7 mouse cellular contexts compared by ENCODE assay signal in the genomic region with DNA sequence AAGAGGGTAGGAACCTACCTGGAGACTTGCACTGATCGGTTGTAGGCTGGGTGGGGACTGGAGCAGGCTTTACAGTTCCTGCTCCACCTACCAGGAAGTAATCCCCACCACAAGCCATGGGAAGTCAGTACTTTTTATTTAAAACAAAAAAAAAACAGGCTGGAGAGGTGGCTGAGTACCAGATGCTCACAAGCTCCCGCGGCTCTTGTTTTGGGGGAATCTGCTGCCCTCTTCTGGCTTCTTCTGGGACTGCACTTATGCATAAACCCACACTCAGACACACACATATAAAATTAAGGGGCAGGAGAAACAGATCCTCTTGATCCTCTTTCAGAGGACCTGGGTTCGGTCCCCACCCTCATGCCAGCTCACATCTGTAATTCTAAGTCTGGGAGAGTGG. TPM values are rescaled to one million over a fixed set of nuclear protein-coding genes. Genes with fewer than 3 reads are reported as not detected.
A peak's percentile ranks its signal among the peaks of the same experiment; 100 is the strongest.
DNase-seq lines count a peak whose midpoint lies in the region; ATAC-seq and TF ChIP-seq lines count a peak whose summit lies in the region.

No protein-coding gene starts in this region.

- dilution Hi-C loops in CH12.LX (cut with MboI; ENCODE audit: extremely low pct_ligation_motif_present, extremely low pct_unique_long_range_greater_than_20kb, low sequenced_read_pairs) = no loop called here

- H3K4me3 ChIP-seq in kidney, adult 2 months (ENCODE audit: insufficient read depth, low read depth, low read length) = no peak overlapping the region
- H3K4me3 ChIP-seq in kidney, embryonic 16.5 days (ENCODE audit: low read length) = no peak overlapping the region
- no peak overlapping the region for H3K4me3 ChIP-seq in CH12.LX (replicated peaks in 1 of 3; ENCODE audit: low read depth in 2 of 3, low read length in 2 of 3, poor library complexity in 1 of 3)
- H3K4me3 ChIP-seq in testis, adult 2 months (ENCODE audit: control insufficient read depth, low read depth, low read length) = no peak overlapping the region
- no peak overlapping the region for H3K4me3 ChIP-seq in forebrain, embryonic 12.5 days (replicated peaks)

- in situ Hi-C loops in CH12.LX (cut with MboI; ENCODE audit: low pct_ligation_motif_present, low pct_unique_long_range_greater_than_20kb, low sequenced_read_pairs) = no loop called here

- no peak for TF ChIP-seq POLR2A in kidney, adult 2 months (IDR thresholded peaks at IDR 0.05; ENCODE audit: low read depth, low read length)
- TF ChIP-seq POLR2A in CH12.LX (IDR thresholded peaks at IDR 0.05; ENCODE audit: low read depth, low read length) = no peak
- TF ChIP-seq POLR2A in testis, adult 2 months (IDR thresholded peaks at IDR 0.05; ENCODE audit: control insufficient read depth, low read depth, low read length) = no peak

- no peak for TF ChIP-seq EP300 in CH12.LX (IDR thresholded peaks at IDR 0.05; ENCODE audit: low read length)

- TF ChIP-seq CTCF in kidney, adult 2 months (conservative IDR thresholded peaks at IDR 0.05; ENCODE audit: insufficient read depth, insufficient read length, low read depth, low read length) = peak; percentile 45
- peak; percentile 67 to 73; a peak in 3 of 4 replicates for TF ChIP-seq CTCF in CH12.LX (conservative IDR thresholded peaks at IDR 0.05 in 1 of 2, IDR thresholded peaks at IDR 0.05 in 1 of 2; ENCODE audit: low read depth in 2 of 2, low read length in 2 of 2)
- peak; percentile 39; the same call in 1 of the 2 replicates for TF ChIP-seq CTCF in testis, adult 2 months (IDR thresholded peaks at IDR 0.05; ENCODE audit: control insufficient read depth, insufficient read depth, insufficient replicate concordance, low read depth, low read length)

- DNase-seq in kidney, adult 2 months = peak; percentile 41
- DNase-seq in CH12.LX (ENCODE audit: extremely low read depth) (peak; percentile 53), NIH3T3 (ENCODE audit: low read depth) (peak; percentile 64)
- DNase-seq in kidney, postnatal 36 days = peak; percentile 16 to 72

- TF ChIP-seq RAD21 in CH12.LX (IDR thresholded peaks at IDR 0.05; ENCODE audit: low read depth, low read length) = peak; percentile 66

- no peaks in the 10 kb centered on the region for H3K36me3 ChIP-seq in kidney, adult 2 months (ENCODE audit: control insufficient read depth, insufficient read depth, low read length)
- no peaks in the 10 kb centered on the region for H3K36me3 ChIP-seq in kidney, embryonic 16.5 days (ENCODE audit: insufficient read depth, low read length)
- no peaks in the 10 kb centered on the region for H3K36me3 ChIP-seq in CH12.LX (replicated peaks in 1 of 2; ENCODE audit: control insufficient read depth in 1 of 2, insufficient read depth in 1 of 2, low read length in 1 of 2)
- no peaks in the 10 kb centered on the region for H3K36me3 ChIP-seq in testis, adult 2 months (ENCODE audit: control insufficient read depth, insufficient read depth, low read length)
- no peaks in the 10 kb centered on the region for H3K36me3 ChIP-seq in forebrain, embryonic 12.5 days (replicated peaks)

- H3K27ac ChIP-seq in kidney, adult 2 months (ENCODE audit: insufficient read depth, low read depth, low read length) = no peak overlapping the region
- H3K27ac ChIP-seq in kidney, embryonic 16.5 days (ENCODE audit: low read length) = no peak overlapping the region
- no peak overlapping the region for H3K27ac ChIP-seq in CH12.LX (ENCODE audit: insufficient read depth, low read depth)
- no peak overlapping the region for H3K27ac ChIP-seq in testis, adult 2 months (ENCODE audit: control insufficient read depth, insufficient read depth, low read depth, low read length)
- H3K27ac ChIP-seq in forebrain, embryonic 12.5 days = no peak overlapping the region

- no peak overlapping the region for H3K4me2 ChIP-seq in kidney, embryonic 16.5 days (replicated peaks; ENCODE audit: low read depth, low read length)
- H3K4me2 ChIP-seq in CH12.LX (ENCODE audit: insufficient read depth, low read depth, poor library complexity, severe bottlenecking) = no peak overlapping the region
- H3K4me2 ChIP-seq in forebrain, embryonic 12.5 days = no peak overlapping the region

- H3K4me1 ChIP-seq in kidney, adult 2 months (ENCODE audit: control insufficient read depth, insufficient read depth, low read length) = no peaks in the 10 kb centered on the region
- H3K4me1 ChIP-seq in kidney, embryonic 16.5 days (ENCODE audit: insufficient read depth, low read length) = peaks cover 13% of the 10 kb centered on the region
- no peaks in the 10 kb centered on the region for H3K4me1 ChIP-seq in CH12.LX (ENCODE audit: control insufficient read depth in 1 of 2, insufficient read depth in 2 of 2)
- no peaks in the 10 kb centered on the region; the same call in 1 of the 2 replicates for H3K4me1 ChIP-seq in testis, adult 2 months (ENCODE audit: control insufficient read depth, insufficient read depth, low read length)
- no peaks in the 10 kb centered on the region for H3K4me1 ChIP-seq in forebrain, embryonic 12.5 days

- WGBS in kidney, adult 2 months = 73% methylated on average over 4 of the region's 4 CpGs
- WGBS in kidney, embryonic 16.5 days = 72% methylated on average over 4 of the region's 4 CpGs
- 79% methylated on average over 4 of the region's 4 CpGs for WGBS in forebrain, embryonic 12.5 days

- no peak overlapping the region for H3K9ac ChIP-seq in kidney, embryonic 16.5 days (replicated peaks; ENCODE audit: low read length)
- no peak overlapping the region for H3K9ac ChIP-seq in CH12.LX (ENCODE audit: insufficient read depth, low read depth)
- H3K9ac ChIP-seq in forebrain, embryonic 12.5 days = no peak overlapping the region

- ATAC-seq in kidney, embryonic 16.5 days (ENCODE audit: low FRiP score, low TSS enrichment) = no peak
- ATAC-seq in forebrain, embryonic 12.5 days (ENCODE audit: low FRiP score) = no peak

- no peaks in the 10 kb centered on the region for H3K27me3 ChIP-seq in kidney, adult 2 months (replicated peaks; ENCODE audit: control insufficient read depth, insufficient read depth, low read length)
- no peaks in the 10 kb centered on the region for H3K27me3 ChIP-seq in kidney, embryonic 16.5 days (ENCODE audit: insufficient read depth, low read length)
- no peaks in the 10 kb centered on the region for H3K27me3 ChIP-seq in CH12.LX (replicated peaks)
- H3K27me3 ChIP-seq in testis, adult 2 months (ENCODE audit: control insufficient read depth, insufficient read depth, low read length) = no peaks in the 10 kb centered on the region
- no peaks in the 10 kb centered on the region for H3K27me3 ChIP-seq in forebrain, embryonic 12.5 days

- peaks cover 4% of the 10 kb centered on the region for H3K9me3 ChIP-seq in kidney, embryonic 16.5 days (ENCODE audit: low read length)
- peaks cover 5% of the 10 kb centered on the region for H3K9me3 ChIP-seq in CH12.LX (replicated peaks; ENCODE audit: low read length)
- no peaks in the 10 kb centered on the region for H3K9me3 ChIP-seq in forebrain, embryonic 12.5 days

- no peaks in the 10 kb centered on the region for H3K79me2 ChIP-seq in CH12.LX (replicated peaks; ENCODE audit: control insufficient read depth, extremely low read depth, insufficient read depth, poor library complexity, severe bottlenecking)

TF ChIP-seq in CH12.LX, 34 proteins besides CTCF, POLR2A, EP300 and RAD21:
- TF ChIP-seq USF1 (IDR thresholded peaks at IDR 0.05; ENCODE audit: low read depth, low read length) = no peak
- peak; percentile 56 for TF ChIP-seq SMC3 (IDR thresholded peaks at IDR 0.05; ENCODE audit: low read depth, low read length)
- TF ChIP-seq ZNF384 (IDR thresholded peaks at IDR 0.05; ENCODE audit: low read depth, low read length) = peak; percentile 29; the same call in 1 of the 2 replicates

RNA-seq across cellular contexts. Expression of a gene that starts 27.3 kb away (rescaled TPM):
- 0.50 TPM in 2 replicates for polyA plus RNA-seq in kidney, adult 2 months (2012; rRNA removed)
- polyA plus RNA-seq in kidney, embryonic 16.5 days (2015; fragmentation: Nextera tagmentation; extraction: Ambion mirVana) = 0.86 and 2.1 TPM in 2 replicates
- total RNA-seq in CH12.LX (2012; rRNA removed) (not detected in 2 replicates), CH12.LX (2014; rRNA removed) (not detected in 2 replicates)
- polyA plus RNA-seq in CH12.LX (2012; ENCODE audit: insufficient read length, low read depth) = not detected in 2 replicates
- polyA plus RNA-seq in testis, adult 2 months (2012; rRNA removed) = 0.53 and 0.93 TPM in 2 replicates
- polyA plus RNA-seq in forebrain, embryonic 12.5 days (2016; fragmentation: Nextera tagmentation; extraction: Ambion mirVana) = 0.87 and 1.1 TPM in 2 replicates

RNA-seq across cellular contexts. Expression of a gene that starts 39.4 kb away (rescaled TPM):
- polyA plus RNA-seq in kidney, adult 2 months (2012; rRNA removed) = 4.0 and 4.3 TPM in 2 replicates
- 36.8 and 40.1 TPM in 2 replicates for polyA plus RNA-seq in kidney, embryonic 16.5 days (2015; fragmentation: Nextera tagmentation; extraction: Ambion mirVana)
- 7.8 and 8.5 TPM in 2 replicates for total RNA-seq in CH12.LX (2012; rRNA removed)
- 3.6 and 3.9 TPM in 2 replicates for total RNA-seq in CH12.LX (2014; rRNA removed)
- polyA plus RNA-seq in CH12.LX (2012; ENCODE audit: insufficient read length, low read depth) = 14.2 and 17.1 TPM in 2 replicates
- 7.2 TPM in 2 replicates for polyA plus RNA-seq in testis, adult 2 months (2012; rRNA removed)
- 40.8 and 43.1 TPM in 2 replicates for polyA plus RNA-seq in forebrain, embryonic 12.5 days (2016; fragmentation: Nextera tagmentation; extraction: Ambion mirVana)

RNA-seq across cellular contexts. Expression of a gene that starts 58.5 kb away (rescaled TPM):
- 103 and 106 TPM in 2 replicates for polyA plus RNA-seq in kidney, adult 2 months (2012; rRNA removed)
- 91.0 and 95.7 TPM in 2 replicates for polyA plus RNA-seq in kidney, embryonic 16.5 days (2015; fragmentation: Nextera tagmentation; extraction: Ambion mirVana)
- total RNA-seq in CH12.LX (2012; rRNA removed) (59.8 and 61.7 TPM in 2 replicates), CH12.LX (2014; rRNA removed) (76.8 and 79.2 TPM in 2 replicates)
- polyA plus RNA-seq in CH12.LX (2012; ENCODE audit: insufficient read length, low read depth) = 53.5 and 63.2 TPM in 2 replicates
- 40.1 and 44.9 TPM in 2 replicates for polyA plus RNA-seq in testis, adult 2 months (2012; rRNA removed)
- 155 and 156 TPM in 2 replicates for polyA plus RNA-seq in forebrain, embryonic 12.5 days (2016; fragmentation: Nextera tagmentation; extraction: Ambion mirVana)
